Mouse (Mus musculus) embryonic fibroblast, embryonic 13.5 days (primary cell): ENCODE measurements around the gene Vmn1r56. TPM values are rescaled to one million over a fixed set of nuclear protein-coding genes. Genes with fewer than 3 reads are reported as not detected.
"Not testable (repeated sequence)": the region's sequence is repeated elsewhere in the genome, so short reads cannot be mapped to it uniquely, and the experiment has no call there.

Experiments used
- H3K27ac ChIP-seq: 2 replicates; pipeline ENCODE4 v1.5.1; 2012; ENCODE audit warnings: low read length, control low read depth, inconsistent platforms; ENCODE audit not compliant: insufficient read depth
- H3K4me1 ChIP-seq: 2 replicates; pipeline ENCODE4 v1.6.1; 2011; ENCODE audit warnings: low read length; ENCODE audit not compliant: control insufficient read depth, insufficient read depth
- H3K4me3 ChIP-seq: 2 replicates; pipeline ENCODE4 v1.5.1; 2011; ENCODE audit warnings: mild to moderate bottlenecking, control low read depth, low read length; ENCODE audit not compliant: insufficient read depth
- polyA plus RNA-seq: library from polyadenylated mRNA; stranded (reverse); fragments of >200 nt; gene quantifications from 2 replicates; pipeline ENCODE4 v1.2.4, GENCODE M21; 2011; ENCODE audit warnings: low read depth; ENCODE audit not compliant: missing spikeins, insufficient read length

Gene Vmn1r56
- not detected in 2 replicates for polyA plus RNA-seq

- H3K4me3 ChIP-seq, H3K4me1 ChIP-seq, H3K27ac ChIP-seq: not testable (repeated sequence)
These were observed at the start of gene Vmn1r56 for GRCm38 (mm10) chr7:5196647-5197046. Vmn1r56 (minus strand) TSS chr7:5196747.

GRCm38 (mm10) chr7:5218193-5218592, 21.6 kb upstream of the Vmn1r56 start, which contains the start of gene Vmn1r57:
Vmn1r57 (plus strand) TSS chr7:5218493.
- H3K27ac ChIP-seq, H3K4me1 ChIP-seq, H3K4me3 ChIP-seq: not testable (repeated sequence)

- H3K4me1 ChIP-seq, H3K27ac ChIP-seq, H3K4me3 ChIP-seq: not testable (repeated sequence)
These were observed 47.0 kb downstream of the Vmn1r56 start, which contains the start of gene Vmn1r55 for GRCm38 (mm10) chr7:5149570-5149969. Vmn1r55 (minus strand) TSS chr7:5149670.

Other genes starting within 250 kb of the Vmn1r56 start
- gene Sbk2, start 232.3 kb downstream of the Vmn1r56 start, polyA plus RNA-seq, result not detected in 2 replicates
- not detected in 2 replicates for gene Sbk3, start 225.6 kb downstream of the Vmn1r56 start, polyA plus RNA-seq
- gene Zfp579, start 200.6 kb downstream of the Vmn1r56 start, polyA plus RNA-seq, result 11.0 and 15.6 TPM in 2 replicates
- 8.7 and 10.5 TPM in 2 replicates for gene Zfp524, start 182.3 kb downstream of the Vmn1r56 start, polyA plus RNA-seq
- gene Fiz1, start 182.1 kb downstream of the Vmn1r56 start, polyA plus RNA-seq, result 23.6 and 27.5 TPM in 2 replicates
- gene Gm44973, start 181.3 kb downstream of the Vmn1r56 start, polyA plus RNA-seq, result not detected in 2 replicates
- 23.4 and 29.4 TPM in 2 replicates for gene Zfp865, start 176.4 kb downstream of the Vmn1r56 start, polyA plus RNA-seq
- gene Ccdc106, start 176.2 kb downstream of the Vmn1r56 start, polyA plus RNA-seq, result 1.7 and 3.8 TPM in 2 replicates
- gene 4632433K11Rik, start 162.6 kb downstream of the Vmn1r56 start, polyA plus RNA-seq, result 1.5 and 1.8 TPM in 2 replicates
- 1.4 and 2.2 TPM in 2 replicates for gene Zfp784, start 158.3 kb downstream of the Vmn1r56 start, polyA plus RNA-seq
- gene Zfp580, start 145.2 kb downstream of the Vmn1r56 start, polyA plus RNA-seq, result 11.8 and 18.1 TPM in 2 replicates
- 193 and 210 TPM in 2 replicates for gene U2af2, start 134.6 kb downstream of the Vmn1r56 start, polyA plus RNA-seq
- gene Epn1, start 116.5 kb downstream of the Vmn1r56 start, polyA plus RNA-seq, result 66.2 and 69.3 TPM in 2 replicates
- not detected in 2 replicates for gene Rfpl4, start 79.8 kb downstream of the Vmn1r56 start, polyA plus RNA-seq
- 0.57 TPM in 1 of 2 replicates, not detected in the other for gene Rasl2-9, start 70.8 kb downstream of the Vmn1r56 start, polyA plus RNA-seq
- 0.04 TPM in 1 of 2 replicates, not detected in the other for gene Vmn1r55, start 47.1 kb downstream of the Vmn1r56 start, polyA plus RNA-seq
- gene Vmn1r57, start 21.7 kb upstream of the Vmn1r56 start, polyA plus RNA-seq, result not detected in 2 replicates
- gene Gm5065, start 153.8 kb upstream of the Vmn1r56 start, polyA plus RNA-seq, result not detected in 2 replicates
- gene Nlrp2, start 154.3 kb upstream of the Vmn1r56 start, polyA plus RNA-seq, result not detected in 2 replicates
- gene Vmn1r58, start 216.6 kb upstream of the Vmn1r56 start, polyA plus RNA-seq, result not detected in 2 replicates